Mouse (Mus musculus) limb, embryonic 14.5 days (tissue): ENCODE measurements around the gene Ttc30a1. TPM values are rescaled to one million over a fixed set of nuclear protein-coding genes. Genes with fewer than 3 reads are reported as not detected.

Source experiments
- ATAC-seq: fragments of 200-750 bp; cut with Nextera tagmentation; 2 replicates; pipeline ENCODE4 v1.8.0; 2017; ENCODE audit warnings: low read depth, moderate number of reproducible peaks, moderate TSS enrichment; ENCODE audit not compliant: low FRiP score
- DNase-seq: peaks from one replicate; pipeline ENCODE4 v3.0.0-alpha.2; 2015; ENCODE audit warnings: low spot score
- H3K27ac ChIP-seq: fragments of 300-500 bp; sonication (generic); replicated peaks from 2 replicates; pipeline ENCODE4 v1.5.1; 2014; ENCODE audit warnings: low read depth, mild to moderate bottlenecking, low read length, moderate library complexity, mixed read lengths
- H3K27me3 ChIP-seq: fragments of 300-500 bp; sonication (generic); 2 replicates; pipeline ENCODE4 v1.6.1; 2014; ENCODE audit warnings: low read length, mixed read lengths; ENCODE audit not compliant: control insufficient read depth, insufficient read depth
- H3K36me3 ChIP-seq: fragments of 300-500 bp; sonication (generic); 2 replicates; pipeline ENCODE4 v1.6.1; 2014; ENCODE audit warnings: mild to moderate bottlenecking, low read length, moderate library complexity, mixed read lengths; ENCODE audit not compliant: control insufficient read depth, insufficient read depth
- H3K4me1 ChIP-seq: fragments of 300-500 bp; sonication (generic); 2 replicates; pipeline ENCODE4 v1.6.1; 2014; ENCODE audit warnings: antibody characterized with exemption, low read length, mixed read lengths; ENCODE audit not compliant: control insufficient read depth, insufficient read depth
- H3K4me2 ChIP-seq: fragments of 300-500 bp; sonication (generic); replicated peaks from 2 replicates; pipeline ENCODE4 v1.6.1; 2014; ENCODE audit warnings: low read depth, mild to moderate bottlenecking, low read length, moderate library complexity; ENCODE audit not compliant: severe bottlenecking
- H3K4me3 ChIP-seq: fragments of 300-500 bp; sonication (generic); replicated peaks from 2 replicates; pipeline ENCODE4 v1.5.1; 2014; ENCODE audit warnings: low read length
- H3K9ac ChIP-seq: fragments of 300-500 bp; sonication (generic); 2 replicates; pipeline ENCODE4 v1.6.1; 2014; ENCODE audit warnings: mild to moderate bottlenecking, low read depth, low read length, moderate library complexity; ENCODE audit not compliant: severe bottlenecking
- H3K9me3 ChIP-seq: fragments of 300-500 bp; sonication (generic); 2 replicates; pipeline ENCODE4 v1.6.1; 2016; ENCODE audit warnings: low read length; ENCODE audit not compliant: control insufficient read depth
- POLR2A ChIP-seq: fragments of 200-500 bp; IDR thresholded peaks from 2 replicates; pipeline ENCODE4 v1.8.0; 2012; ENCODE audit warnings: inconsistent platforms, mild to moderate bottlenecking, moderate library complexity, borderline replicate concordance; ENCODE audit not compliant: insufficient read depth, insufficient read length; ENCODE audit errors: extremely low read depth
- WGBS: fragments of 180-500 bp; shearing (Covaris S2); extraction: QIAGEN DNeasy Blood & Tissue Kit; methylation state at CpG from one replicate; pipeline ENCODE4 v1.1.7; 2014; 5-methylcytosine and 5-hydroxymethylcytosine counted together
- polyA plus RNA-seq, 2 experiments: library from polyadenylated mRNA; depleted of rRNA in 1 of 2; stranded (reverse) in 1 of 2; unstranded in 1 of 2; fragments of >200 nt; fragmentation: Nextera tagmentation in 1 of 2; extraction: Ambion mirVana in 1 of 2; gene quantifications; 2 replicates each; pipeline versions ENCODE4 v1.2.1 to v1.2.3; 2012 to 2014

Gene Ttc30a1
- polyA plus RNA-seq, 2 experiments: 5.9 to 6.9 TPM

DNA sequence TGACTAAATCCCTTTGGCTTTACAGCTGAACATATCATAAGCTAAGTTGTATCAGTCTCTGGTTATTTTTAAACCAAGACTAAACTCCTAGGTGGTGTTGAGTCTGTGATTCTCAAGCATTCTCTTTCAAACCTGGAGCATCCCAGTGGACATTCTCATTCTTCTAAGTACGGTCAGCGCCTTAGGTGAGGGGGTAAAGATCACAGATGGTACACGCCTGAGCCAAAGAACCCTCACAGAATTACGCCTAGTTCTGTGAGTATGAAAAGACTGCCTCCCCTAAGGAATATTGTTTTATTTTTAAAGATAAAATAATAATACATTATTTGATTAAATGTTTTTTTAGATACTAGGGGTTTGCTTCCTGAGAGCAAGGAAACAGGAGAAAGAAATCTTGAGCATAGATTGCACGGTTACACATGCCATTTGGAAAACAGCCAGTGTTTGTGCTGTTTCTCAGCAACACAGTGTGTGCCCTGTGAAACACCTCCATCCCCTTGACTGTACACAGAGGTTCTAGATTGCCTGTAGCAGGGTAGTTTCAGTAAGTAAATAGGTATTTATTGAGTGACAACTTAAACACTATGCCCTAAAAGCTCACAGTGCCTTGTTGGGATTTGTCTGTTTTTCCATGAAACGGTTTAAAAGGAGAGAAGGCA is 51.9 kb downstream of the Ttc30a1 start:
- TF ChIP-seq POLR2A: no peak
- Histone ChIP-seq H3K27me3 (no peaks in the 10 kb centered on the region), H3K9me3 (no peaks in the 10 kb centered on the region), H3K9ac (no peak overlapping the region), H3K4me2 (no peak overlapping the region), H3K4me1 (peaks cover 7% of the 10 kb centered on the region; the same call in 1 of the 2 replicates), H3K4me3 (no peak overlapping the region), H3K36me3 (peaks cover 14% of the 10 kb centered on the region), H3K27ac (no peak overlapping the region)
- 84% methylated on average over 6 of the region's 6 CpGs for WGBS
- no peak for ATAC-seq
- DNase-seq: no peak

DNA sequence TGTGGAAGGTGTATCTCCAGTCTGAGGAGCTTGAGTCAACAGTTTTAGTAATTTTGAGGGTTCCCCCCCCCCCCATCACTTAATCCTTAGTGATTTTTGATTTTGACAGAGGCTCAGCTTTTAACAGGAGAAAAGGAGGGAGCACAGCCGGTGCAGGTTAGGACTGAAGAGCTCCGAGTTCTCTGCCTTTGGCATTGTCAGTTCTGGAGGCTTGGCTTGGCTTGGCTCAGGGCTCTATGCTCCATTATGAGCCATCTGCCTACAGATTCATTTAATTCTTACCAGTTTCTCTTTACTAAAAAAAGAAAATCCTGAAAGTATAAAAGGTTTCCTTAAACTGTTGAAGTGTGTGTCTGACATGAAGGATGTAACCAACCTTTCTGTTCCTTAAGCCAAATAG is 52.6 kb downstream of the Ttc30a1 start:
- peaks cover 14% of the 10 kb centered on the region for H3K36me3 ChIP-seq
- no peak for ATAC-seq
- 93% methylated on average over 2 of the region's 2 CpGs for WGBS
- H3K27me3 ChIP-seq: no peaks in the 10 kb centered on the region
- no peak overlapping the region for H3K4me3 ChIP-seq
- H3K4me1 ChIP-seq: peaks cover 7% of the 10 kb centered on the region; the same call in 1 of the 2 replicates
- H3K4me2 ChIP-seq: no peak overlapping the region
- no peak for TF ChIP-seq POLR2A
- no peak for DNase-seq
- H3K9me3 ChIP-seq: no peaks in the 10 kb centered on the region
- H3K9ac ChIP-seq: no peak overlapping the region
- no peak overlapping the region for H3K27ac ChIP-seq

Other genes starting within 250 kb of the Ttc30a1 start
- gene Agps, start 149.8 kb downstream of the Ttc30a1 start, polyA plus RNA-seq (2012; rRNA removed): 17.0 and 18.0 TPM in 2 replicates
- 27.5 and 34.1 TPM in 2 replicates for gene Agps, start 149.8 kb downstream of the Ttc30a1 start, polyA plus RNA-seq (2014; fragmentation: Nextera tagmentation; extraction: Ambion mirVana)
- 7.8 and 8.4 TPM in 2 replicates for gene Ttc30b, start 43.4 kb downstream of the Ttc30a1 start, polyA plus RNA-seq (2012; rRNA removed)
- 10.8 and 11.2 TPM in 2 replicates for gene Ttc30b, start 43.4 kb downstream of the Ttc30a1 start, polyA plus RNA-seq (2014; fragmentation: Nextera tagmentation; extraction: Ambion mirVana)
- gene Ttc30a2, start 3.8 kb downstream of the Ttc30a1 start, polyA plus RNA-seq (2012; rRNA removed): 0.35 and 0.47 TPM in 2 replicates
- gene Ttc30a2, start 3.8 kb downstream of the Ttc30a1 start, polyA plus RNA-seq (2014; fragmentation: Nextera tagmentation; extraction: Ambion mirVana): 0.30 TPM in 2 replicates